Mouse (Mus musculus): ENCODE data around the gene Ghdc.

GRCm38 (mm10) chr11:100736746-100737080, 34.0 kb downstream of the Ghdc start:
- TF ChIP-seq CTCF (IDR thresholded peaks at IDR 0.05; ENCODE audit: low read depth) (no peak), EP300 (IDR thresholded peaks at IDR 0.05; ENCODE audit: low read depth) (no peak)

All from heart, postnatal 0 days (tissue).